Mouse (Mus musculus): ENCODE data around the gene Mcmbp.

- TF ChIP-seq CTCF (IDR thresholded peaks at IDR 0.05 in 2 of 3, conservative IDR thresholded peaks at IDR 0.05 in 1 of 3; ENCODE audit: control insufficient read depth in 1 of 3, insufficient read depth in 1 of 3, low read depth in 2 of 3, low read length in 3 of 3, poor library complexity in 1 of 3, severe bottlenecking in 1 of 3) (no peak), ELF1 (IDR thresholded peaks at IDR 0.05; ENCODE audit: low read depth, low read length) (no peak), CHD2 (IDR thresholded peaks at IDR 0.05; ENCODE audit: low read length) (no peak)
Measured at GRCm38 (mm10) chr7:128743898-128744297, 3.6 kb upstream of the Mcmbp start.
